Mouse (Mus musculus) forebrain, embryonic 12.5 days (tissue): ENCODE data around the gene Ptprf. TPM values are rescaled to one million over a fixed set of nuclear protein-coding genes. Genes with fewer than 3 reads are reported as not detected.

ENCODE experiments used
- ATAC-seq: fragments of 200-750 bp; cut with Nextera tagmentation; 2 replicates; pipeline ENCODE4 v1.8.0; 2017; ENCODE audit warnings: moderate TSS enrichment; ENCODE audit not compliant: low FRiP score
- H3K27ac ChIP-seq: fragments of 300-500 bp; sonication (generic); 2 replicates; pipeline ENCODE4 v1.5.1; 2016; ENCODE audit warnings: mild to moderate bottlenecking
- H3K27me3 ChIP-seq: fragments of 300-500 bp; sonication (generic); 2 replicates; pipeline ENCODE4 v1.6.1; 2016; ENCODE audit warnings: mild to moderate bottlenecking
- H3K36me3 ChIP-seq: fragments of 300-500 bp; sonication (generic); replicated peaks from 2 replicates; pipeline ENCODE4 v1.6.1; 2016; ENCODE audit warnings: mild to moderate bottlenecking
- H3K4me1 ChIP-seq: fragments of 300-500 bp; sonication (generic); 2 replicates; pipeline ENCODE4 v1.6.1; 2016
- H3K4me2 ChIP-seq: fragments of 300-500 bp; sonication (generic); 2 replicates; pipeline ENCODE4 v1.6.1; 2016; ENCODE audit warnings: mild to moderate bottlenecking, moderate library complexity
- H3K4me3 ChIP-seq: fragments of 300-500 bp; sonication (generic); replicated peaks from 2 replicates; pipeline ENCODE4 v1.5.1; 2016; ENCODE audit warnings: mild to moderate bottlenecking
- H3K9ac ChIP-seq: fragments of 300-500 bp; sonication (generic); 2 replicates; pipeline ENCODE4 v1.6.1; 2016; ENCODE audit warnings: mild to moderate bottlenecking
- H3K9me3 ChIP-seq: fragments of 300-500 bp; sonication (generic); 2 replicates; pipeline ENCODE4 v1.6.1; 2016
- WGBS: fragments of 180-500 bp; shearing (Covaris S2); methylation state at CpG from one replicate; pipeline ENCODE4 v1.1.7; 2016; 5-methylcytosine and 5-hydroxymethylcytosine counted together
- microRNA-seq: library from miRNA; unstranded; fragments of <30 nt; microRNA quantifications from one replicate; pipeline ENCODE4, GENCODE M21; 2017
- polyA plus RNA-seq: library from polyadenylated mRNA; unstranded; fragments of >200 nt; fragmentation: Nextera tagmentation; extraction: Ambion mirVana; gene quantifications from 2 replicates; pipeline ENCODE4 v1.2.1, GENCODE M21; 2016

The Ptprf gene
- polyA plus RNA-seq, 1 experiment from 2014 or later: 118 TPM

DNA sequence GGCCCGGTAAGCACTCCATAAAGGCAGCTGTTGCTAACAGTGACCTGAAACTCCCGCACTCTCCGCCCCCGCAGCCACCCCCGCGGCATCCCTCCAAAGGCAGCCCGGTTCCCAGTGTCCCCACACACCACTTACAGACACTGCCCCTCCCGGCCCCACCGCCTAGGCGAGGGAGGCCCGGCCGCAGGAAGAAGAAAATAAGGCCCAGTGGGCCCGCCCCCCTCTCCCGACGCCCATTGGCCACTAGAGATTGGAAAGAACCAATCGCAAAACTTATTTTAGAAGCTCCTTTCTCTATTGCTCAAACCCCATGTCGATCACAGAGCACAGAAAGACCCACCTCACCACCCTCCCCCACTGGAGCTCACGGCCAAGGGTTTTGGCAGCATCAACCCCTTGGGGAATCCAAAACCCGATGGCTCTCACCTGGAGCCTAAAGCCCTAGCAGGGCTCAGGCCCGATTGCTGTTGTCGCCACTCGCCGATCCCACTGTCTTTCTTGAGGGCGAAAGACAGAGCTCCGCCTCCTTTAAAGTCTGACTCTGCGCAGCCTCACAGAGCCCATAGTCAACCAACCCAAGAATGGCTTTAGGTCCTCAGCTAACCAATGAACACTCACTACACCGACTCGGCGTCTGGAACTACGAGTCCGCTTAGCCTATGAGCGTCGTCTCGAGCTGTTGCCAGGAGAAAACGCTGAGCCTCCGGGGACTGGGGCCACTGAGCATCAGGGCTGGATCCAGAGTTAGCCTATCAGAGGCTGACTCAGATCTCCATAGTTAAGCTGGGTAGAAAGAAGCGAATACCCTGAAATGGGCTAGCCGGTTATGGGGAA lies 111.5 kb downstream of the Ptprf start, which contains the start of gene Kdm4a:
TSS of gene Kdm4a (minus strand) at position 577 of the 834 bp plus-strand sequence.
- Histone ChIP-seq H3K4me1 (peaks cover 15% of the 10 kb centered on the region), H3K27ac (peak within 1 kb of the TSS; percentile 98), H3K4me2 (peak within 1 kb of the TSS; percentile 73), H3K4me3 (peak within 1 kb of the TSS; percentile 78), H3K36me3 (peaks cover 27% of the 10 kb centered on the region), H3K9me3 (no peaks in the 10 kb centered on the region), H3K9ac (peak within 1 kb of the TSS; percentile 85), H3K27me3 (no peaks in the 10 kb centered on the region)
- under 1% methylated on average over 38 of the region's 38 CpGs for WGBS
- peak; percentile 99 for ATAC-seq

DNA sequence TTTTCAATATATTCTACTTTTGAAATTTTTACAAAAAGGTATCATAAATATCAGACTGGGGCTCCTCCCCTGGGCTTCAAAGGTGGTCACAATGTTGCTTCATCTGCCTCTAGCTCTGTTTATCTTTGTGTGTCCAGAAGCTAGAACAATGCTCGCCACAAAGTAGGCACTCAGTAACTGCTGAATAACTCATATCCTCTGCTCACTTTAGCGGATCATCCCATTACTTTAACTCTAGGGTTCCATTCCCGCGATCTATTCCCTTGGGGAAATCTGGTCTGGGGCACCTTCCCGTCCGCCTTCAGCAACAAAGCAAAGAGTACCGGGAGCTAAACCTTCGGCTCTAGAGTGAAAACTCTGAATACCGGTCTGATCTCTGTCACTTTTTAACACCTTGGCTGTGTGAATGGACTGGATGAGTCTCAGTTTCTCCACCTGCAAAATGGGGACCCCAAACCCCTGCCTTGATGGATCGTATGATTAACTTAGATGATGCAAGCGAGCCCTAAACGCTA lies 112.2 kb downstream of the Ptprf start:
- peaks cover 15% of the 10 kb centered on the region for H3K4me1 ChIP-seq
- ATAC-seq: no peak
- H3K9me3 ChIP-seq: no peaks in the 10 kb centered on the region
- H3K9ac ChIP-seq: peak overlapping the region; percentile 85
- peak overlapping the region; percentile 60 for H3K4me2 ChIP-seq
- H3K36me3 ChIP-seq: peaks cover 34% of the 10 kb centered on the region
- no peaks in the 10 kb centered on the region for H3K27me3 ChIP-seq
- peak overlapping the region; percentile 78 for H3K4me3 ChIP-seq
- 3% methylated on average over 12 of the region's 12 CpGs for WGBS
- peak overlapping the region; percentile 98 for H3K27ac ChIP-seq

DNA sequence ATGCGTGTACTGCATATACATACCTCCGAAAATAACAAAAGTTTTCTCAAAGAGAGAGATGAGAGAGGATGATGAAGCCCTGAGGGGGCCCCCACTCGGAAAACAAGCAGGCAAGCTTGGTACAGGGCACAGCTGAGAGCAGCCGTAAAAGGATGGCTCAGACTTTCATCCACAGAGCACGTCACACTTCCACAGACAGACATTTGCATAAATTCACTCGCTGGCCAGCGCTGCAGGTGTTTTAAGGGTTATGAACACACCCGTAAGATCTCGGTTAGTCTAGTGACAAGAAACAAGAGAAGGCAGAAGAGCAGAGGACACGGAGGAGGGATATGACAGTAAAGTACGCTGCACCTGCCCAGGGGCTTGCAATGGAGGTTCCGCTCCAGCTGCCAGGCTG lies 118.7 kb downstream of the Ptprf start:
- peaks cover 98% of the 10 kb centered on the region for H3K36me3 ChIP-seq
- H3K4me1 ChIP-seq: no peaks in the 10 kb centered on the region
- H3K9me3 ChIP-seq: no peaks in the 10 kb centered on the region
- WGBS: 91% methylated on average over 12 of the region's 12 CpGs
- H3K4me2 ChIP-seq: no peak overlapping the region
- no peak overlapping the region for H3K9ac ChIP-seq
- no peaks in the 10 kb centered on the region for H3K27me3 ChIP-seq
- no peak overlapping the region for H3K27ac ChIP-seq
- H3K4me3 ChIP-seq: no peak overlapping the region
- no peak for ATAC-seq

GRCm38 (mm10) chr4:118171006-118171405 lies 120.2 kb downstream of the Ptprf start:
- no peaks in the 10 kb centered on the region for H3K9me3 ChIP-seq
- no peak overlapping the region for H3K9ac ChIP-seq
- no peaks in the 10 kb centered on the region for H3K4me1 ChIP-seq
- 87% methylated on average over 9 of the region's 9 CpGs for WGBS
- H3K4me2 ChIP-seq: no peak overlapping the region
- H3K4me3 ChIP-seq: no peak overlapping the region
- no peaks in the 10 kb centered on the region for H3K27me3 ChIP-seq
- no peak for ATAC-seq
- no peak overlapping the region for H3K27ac ChIP-seq
- peaks cover 99% of the 10 kb centered on the region for H3K36me3 ChIP-seq

DNA sequence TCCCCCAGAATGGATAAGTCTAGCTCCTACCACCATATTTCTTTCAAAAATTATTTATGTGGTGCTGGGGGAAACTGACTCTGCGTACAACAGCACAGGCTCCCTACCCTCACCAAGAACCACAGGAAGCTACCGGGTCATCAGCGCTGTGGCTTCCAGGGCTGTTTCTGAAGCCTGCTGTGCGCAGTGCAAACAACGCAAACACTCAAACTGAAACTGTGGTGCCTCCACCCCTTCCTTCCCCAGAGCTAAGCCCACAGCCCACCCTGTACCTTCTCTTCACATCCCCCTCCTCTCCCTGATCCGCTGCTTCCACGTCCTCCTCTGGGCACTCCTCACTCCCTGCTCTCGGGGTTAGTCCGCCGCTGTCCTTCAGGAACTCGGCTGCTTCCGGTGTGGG lies 129.1 kb downstream of the Ptprf start:
- no peak overlapping the region for H3K4me3 ChIP-seq
- H3K4me1 ChIP-seq: no peaks in the 10 kb centered on the region
- H3K27ac ChIP-seq: no peak overlapping the region
- H3K4me2 ChIP-seq: no peak overlapping the region
- WGBS: 98% methylated on average over 12 of the region's 12 CpGs
- H3K9me3 ChIP-seq: no peaks in the 10 kb centered on the region
- H3K36me3 ChIP-seq: peaks cover 96% of the 10 kb centered on the region
- H3K27me3 ChIP-seq: no peaks in the 10 kb centered on the region
- no peak for ATAC-seq
- no peak overlapping the region for H3K9ac ChIP-seq

Small RNA genes lying within 50 kb of the gene (microRNA-seq; reads per million reads assigned to microRNA genes)
- gene Mir7226: 3.9 reads per million, percentile 13 among the genes with 10 or more reads in this experiment

Other genes with a start within 250 kb of the Ptprf start
- gene St3gal3, start 156.5 kb downstream of the Ptprf start, polyA plus RNA-seq: 8.5 TPM in 2 replicates
- 58.5 and 58.6 TPM in 2 replicates for gene Kdm4a, start 111.4 kb downstream of the Ptprf start, polyA plus RNA-seq
- gene Szt2, start 117.9 kb upstream of the Ptprf start, polyA plus RNA-seq: 15.4 and 15.9 TPM in 2 replicates
- 144 and 154 TPM in 2 replicates for gene Med8, start 117.9 kb upstream of the Ptprf start, polyA plus RNA-seq
- 27.7 and 30.1 TPM in 2 replicates for gene Elovl1, start 136.7 kb upstream of the Ptprf start, polyA plus RNA-seq
- gene Cdc20, start 145.9 kb upstream of the Ptprf start, polyA plus RNA-seq: 299 and 306 TPM in 2 replicates
- 0.37 and 0.95 TPM in 2 replicates for gene Mpl, start 166.1 kb upstream of the Ptprf start, polyA plus RNA-seq
- gene Tie1, start 198.7 kb upstream of the Ptprf start, polyA plus RNA-seq: 15.4 and 15.6 TPM in 2 replicates
- 0.27 and 0.35 TPM in 2 replicates for gene 2610528J11Rik, start 235.6 kb upstream of the Ptprf start, polyA plus RNA-seq